Mouse (Mus musculus) neutrophil, adult 65 days (primary cell): Measurements from ENCODE around the gene Lgi4. TPM values are rescaled to one million over a fixed set of nuclear protein-coding genes. Genes with fewer than 3 reads are reported as not detected.

Source experiments
- total RNA-seq: library from RNA; stranded (reverse); gene quantifications from 2 replicates; pipeline ENCODE4 v1.2.4, GENCODE M21; 2023

Gene Lgi4
- 0.22 TPM in 1 of 2 replicates, not detected in the other for total RNA-seq

DNA sequence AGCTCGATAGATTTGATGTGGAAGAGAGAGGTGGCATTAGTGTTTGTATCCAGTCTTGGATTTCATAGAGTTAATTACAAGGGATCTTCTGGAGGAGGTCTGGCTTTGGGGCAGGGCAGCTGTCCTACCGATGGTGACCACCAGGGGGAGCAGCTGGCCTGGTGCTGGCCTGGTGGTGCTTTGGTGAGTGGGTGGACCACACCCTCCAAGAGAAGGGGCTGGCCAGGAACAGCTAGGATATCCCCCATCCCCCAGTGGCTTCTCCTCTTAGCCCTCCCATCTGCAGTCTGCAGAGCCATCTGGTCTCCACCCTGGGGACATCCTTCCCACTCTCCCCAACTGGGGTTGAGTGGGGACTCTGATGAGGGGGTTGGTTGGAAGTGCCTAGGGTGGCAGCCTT lies at the start of gene Lgi4:
Gene Lgi4, plus strand, starts transcription at position 235 of the 400 bp plus-strand sequence.

DNA sequence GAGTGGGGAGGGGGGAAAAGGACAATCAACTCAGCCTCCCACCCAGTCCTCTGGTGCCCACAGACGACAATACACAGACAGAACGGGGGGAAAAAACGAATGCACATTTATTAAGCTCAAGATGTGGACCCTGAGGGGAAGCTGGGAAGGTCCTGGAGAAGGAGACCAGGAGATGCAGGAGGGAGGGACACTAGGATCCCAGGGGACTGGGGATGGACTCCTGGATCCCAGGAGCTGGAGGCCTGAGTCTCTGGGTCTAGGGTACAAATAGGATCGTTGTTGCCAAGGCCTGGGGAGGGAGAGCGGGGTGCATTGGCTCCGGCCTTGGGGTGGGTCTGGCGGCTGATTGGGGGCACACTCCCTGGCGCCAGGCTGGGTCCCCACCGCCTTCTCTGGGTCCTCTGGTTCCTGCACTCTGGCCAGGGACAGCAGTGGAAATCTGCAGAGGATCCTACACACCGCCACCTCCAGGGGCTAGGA lies 16.7 kb upstream of the Lgi4 start, which contains the start of gene Fxyd5:
Gene Fxyd5, minus strand, starts transcription at position 51 of the 480 bp plus-strand sequence.

DNA sequence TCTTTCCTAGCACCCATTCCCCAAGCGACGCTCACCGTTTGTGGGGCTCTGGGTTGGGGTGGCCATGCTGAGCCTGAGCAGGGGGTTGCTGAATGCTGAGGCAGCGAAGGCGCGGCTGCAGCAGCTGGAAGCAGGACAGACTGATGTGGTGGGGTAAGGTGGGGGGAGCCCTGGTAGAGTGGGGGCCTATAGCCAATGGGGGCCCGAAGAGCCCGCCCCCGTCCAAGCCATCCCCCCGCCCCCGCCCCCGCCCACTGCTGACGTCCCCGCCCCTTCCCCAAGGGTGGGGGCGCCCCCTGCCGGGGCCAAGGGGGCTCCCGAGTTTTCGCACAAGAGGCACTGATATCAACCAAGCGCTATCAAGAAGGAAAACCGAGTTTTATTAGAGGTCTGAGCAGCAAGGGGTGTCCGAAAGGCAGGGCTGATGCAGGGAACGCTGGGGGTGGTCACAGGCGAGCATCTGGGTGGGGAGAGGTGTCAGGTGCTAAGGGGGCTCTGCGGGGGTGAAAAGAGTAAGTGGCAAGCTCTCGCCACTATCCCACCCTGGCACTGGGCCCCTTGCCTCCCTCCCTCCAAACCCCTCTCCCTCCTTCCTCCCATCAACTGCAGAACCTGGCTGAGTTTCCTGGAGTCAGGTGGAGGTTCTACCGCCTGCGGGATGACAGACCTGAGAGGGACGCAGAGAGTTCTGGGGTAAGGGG lies 7.7 kb upstream of the Lgi4 start, which contains the start of gene Fxyd7:
Gene Fxyd7, minus strand, starts transcription at position 147 of the 701 bp plus-strand sequence.

DNA sequence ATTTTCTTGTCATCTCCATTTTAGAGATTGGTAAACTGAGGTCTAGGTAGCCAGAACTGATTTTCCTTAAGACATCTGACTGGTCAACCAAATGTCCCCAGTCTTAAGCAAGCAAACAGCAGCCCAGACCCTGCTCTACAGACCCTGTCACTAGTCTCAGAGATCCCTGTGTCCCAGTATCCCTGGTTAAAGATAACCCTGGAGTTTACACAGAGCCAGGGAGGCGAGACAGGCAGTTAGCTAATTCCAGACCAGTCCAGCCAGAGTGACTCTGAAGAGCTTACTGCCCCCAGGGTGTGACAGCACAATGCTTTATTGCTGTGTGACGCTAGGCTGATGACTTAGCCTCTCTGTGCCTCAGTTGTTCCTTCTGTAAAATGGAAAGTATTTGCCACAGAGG lies 2.1 kb upstream of the Lgi4 start, which contains the start of gene Fxyd1:
Gene Fxyd1, minus strand, starts transcription at position 129 of the 400 bp plus-strand sequence.

DNA sequence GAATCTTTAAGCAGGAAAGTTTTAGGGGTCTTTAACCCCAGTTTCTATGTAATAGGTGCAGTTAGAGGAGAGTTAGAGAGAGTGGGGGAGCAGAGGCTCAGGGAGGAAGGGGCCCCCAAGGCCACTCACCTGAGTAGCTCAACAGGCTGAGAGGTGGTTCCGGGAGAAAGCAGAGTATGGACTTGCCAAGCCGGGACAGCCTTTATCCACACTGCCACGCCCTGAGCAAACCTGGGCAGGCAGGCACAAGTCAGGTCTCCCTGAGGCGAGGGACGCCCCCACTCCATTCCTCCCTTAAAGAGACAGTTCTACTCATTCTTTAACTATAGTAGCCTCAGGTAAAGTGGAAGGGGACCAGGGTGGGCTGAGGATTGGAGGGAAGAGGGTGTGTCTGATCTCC lies 17.4 kb downstream of the Lgi4 start, which contains the start of gene Fxyd3:
Gene Fxyd3, minus strand, starts transcription at position 213 of the 400 bp plus-strand sequence.

DNA sequence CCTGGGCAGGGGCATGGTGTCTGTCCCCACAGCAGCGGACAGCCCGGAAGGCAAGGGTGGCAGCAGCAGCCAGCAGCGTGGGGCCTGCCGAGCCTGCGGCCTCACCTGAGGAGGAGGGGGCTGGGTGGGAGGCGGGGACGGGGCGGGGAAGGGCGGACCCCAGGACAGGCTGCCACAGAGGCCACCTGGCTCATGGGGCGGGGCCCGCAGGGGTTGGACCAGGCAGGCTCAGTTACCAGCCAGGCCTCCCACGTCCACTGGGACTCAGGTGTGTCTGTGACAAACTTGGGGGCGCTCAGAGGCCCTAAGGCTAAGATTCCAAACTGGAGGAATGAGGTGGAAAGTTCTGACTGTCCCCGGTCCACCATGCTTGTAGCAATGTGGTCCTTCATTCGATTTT lies 56.0 kb downstream of the Lgi4 start, which contains the start of gene Hpn:
Gene Hpn, minus strand, starts transcription at position 109 of the 400 bp plus-strand sequence.

Other genes starting within 250 kb of the Lgi4 start
- gene Ffar2, start 235.6 kb upstream of the Lgi4 start, total RNA-seq, result 31.3 and 40.2 TPM in 2 replicates
- not detected in 2 replicates for gene Ffar3, start 203.2 kb upstream of the Lgi4 start, total RNA-seq
- not detected in 2 replicates for gene Ffar1, start 197.8 kb upstream of the Lgi4 start, total RNA-seq
- gene Cd22, start 179.0 kb upstream of the Lgi4 start, total RNA-seq, result 3.5 and 3.8 TPM in 2 replicates
- gene Mag, start 144.5 kb upstream of the Lgi4 start, total RNA-seq, result 1.3 and 2.4 TPM in 2 replicates
- gene Hamp2, start 134.7 kb upstream of the Lgi4 start, total RNA-seq, result 1.7 TPM in 1 of 2 replicates, not detected in the other
- gene Hamp, start 115.3 kb upstream of the Lgi4 start, total RNA-seq, result not detected in 2 replicates
- 97.9 and 113 TPM in 2 replicates for gene Usf2, start 102.5 kb upstream of the Lgi4 start, total RNA-seq
- gene Lsr, start 85.9 kb upstream of the Lgi4 start, total RNA-seq, result 2.4 and 2.8 TPM in 2 replicates
- 0.45 and 0.63 TPM in 2 replicates for gene Fam187b, start 85.6 kb upstream of the Lgi4 start, total RNA-seq
- 820 and 829 TPM in 2 replicates for gene Fxyd5, start 16.9 kb upstream of the Lgi4 start, total RNA-seq
- 1.2 TPM in 2 replicates for gene Fxyd7, start 7.9 kb upstream of the Lgi4 start, total RNA-seq
- gene Fxyd1, start 2.1 kb upstream of the Lgi4 start, total RNA-seq, result not detected in 2 replicates
- not detected in 2 replicates for gene Fxyd3, start 17.4 kb downstream of the Lgi4 start, total RNA-seq
- gene Hpn, start 55.9 kb downstream of the Lgi4 start, total RNA-seq, result 2.1 and 2.4 TPM in 2 replicates
- 5.7 and 8.1 TPM in 2 replicates for gene Scn1b, start 67.7 kb downstream of the Lgi4 start, total RNA-seq
- 133 and 214 TPM in 2 replicates for gene Gramd1a, start 96.6 kb downstream of the Lgi4 start, total RNA-seq
- not detected in 2 replicates for gene Scgb2b2, start 231.2 kb downstream of the Lgi4 start, total RNA-seq
- gene Scgb1b2, start 232.5 kb downstream of the Lgi4 start, total RNA-seq, result not detected in 2 replicates